Mouse (Mus musculus): ENCODE data around the gene Ifitm5.

Gene Ifitm5

DNA sequence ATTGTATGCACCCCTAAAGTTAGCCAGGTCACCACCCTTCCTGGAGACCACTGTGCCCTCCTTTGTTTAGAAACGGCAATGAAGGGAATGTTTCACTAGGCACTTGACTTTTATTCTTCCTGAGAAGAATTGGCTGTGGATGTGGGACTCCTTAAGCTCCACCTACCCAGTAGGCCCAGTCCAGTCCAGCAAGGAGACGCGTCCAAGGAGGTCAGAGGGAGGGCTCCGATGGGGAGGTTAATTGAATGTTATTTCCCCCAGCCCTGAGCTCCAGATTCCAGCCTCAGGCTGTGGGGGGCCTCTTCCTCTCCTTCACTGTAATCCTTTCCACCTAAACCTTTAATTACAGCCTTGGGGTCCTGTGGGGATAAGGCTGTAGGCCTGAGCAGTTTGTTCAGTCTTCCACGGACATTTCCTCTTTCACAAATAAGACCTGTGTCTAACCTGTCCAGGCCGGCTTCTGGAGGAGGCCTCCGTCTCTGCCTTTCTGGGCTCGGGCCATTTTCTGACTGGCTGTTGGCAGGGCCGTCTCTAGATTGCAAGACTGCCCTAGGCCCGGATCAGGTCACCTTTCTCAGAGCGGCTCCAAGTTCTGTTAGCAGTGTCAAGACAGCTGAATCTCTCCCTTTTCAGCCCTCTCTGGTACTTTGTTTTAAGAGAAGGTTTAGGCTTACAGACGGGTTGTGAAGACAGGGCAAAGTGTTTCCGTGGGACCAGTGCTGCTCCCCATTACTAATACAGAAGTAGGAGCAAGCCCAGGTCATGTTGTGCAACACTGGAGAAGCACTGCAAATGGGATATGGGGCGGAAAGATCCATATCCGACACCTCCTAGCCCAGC, 47.8 kb downstream of the Ifitm5 start:
- in situ Hi-C loops (cut with MboI, MseI) = loop anchor here (5.0 kb wide), 1 partner anchor 60 kb away; no protein-coding TSS in a partner anchor

DNA sequence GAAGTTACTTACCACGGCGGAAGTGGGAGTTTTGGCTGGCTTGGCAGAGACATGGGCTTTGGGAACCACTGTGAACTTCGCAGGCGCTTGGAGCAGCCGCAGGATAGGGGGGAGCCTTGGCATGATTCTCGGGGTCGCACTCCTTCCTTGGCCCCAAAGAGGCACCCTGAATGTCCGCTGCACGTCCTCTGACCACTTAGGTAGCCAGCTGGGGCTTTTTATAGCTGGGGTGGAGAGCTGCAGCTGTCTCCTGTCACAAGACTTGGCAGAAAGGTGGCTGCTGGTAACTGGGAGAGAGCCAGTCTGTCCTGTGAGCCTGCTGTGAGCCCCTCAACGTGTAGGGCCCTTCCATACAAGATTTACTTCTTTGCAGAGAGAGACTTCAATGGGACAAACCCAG, 49.9 kb downstream of the Ifitm5 start, which contains the start of gene Cox8b:
TSS of gene Cox8b (minus strand) at position 227 of the 400 bp plus-strand sequence.
- in situ Hi-C loops (cut with MboI, MseI) = loop anchor here (5.0 kb wide), 1 partner anchor 58 kb away; no protein-coding TSS in a partner anchor

DNA sequence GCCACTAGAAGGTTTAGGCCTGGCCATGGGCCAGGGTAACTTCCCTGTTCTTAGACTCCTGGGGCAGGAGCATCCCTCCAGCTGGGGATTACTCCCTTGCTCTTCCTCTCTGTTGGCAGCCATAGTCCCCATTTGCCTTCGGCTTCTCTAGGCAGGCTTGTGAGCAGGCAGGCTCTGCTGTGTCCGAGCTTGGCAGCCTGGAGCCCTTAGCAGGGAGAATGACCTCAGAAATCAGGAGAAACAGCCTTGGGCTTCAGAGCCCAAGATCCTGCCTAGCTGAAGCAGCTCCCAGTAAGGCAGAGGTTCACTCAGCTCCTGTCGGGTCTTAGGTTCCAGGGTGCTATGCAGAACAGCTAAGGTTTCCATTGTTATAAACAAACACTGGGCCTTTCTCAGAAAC, 51.0 kb downstream of the Ifitm5 start:
- in situ Hi-C loops (cut with MboI, MseI) = no loop called here
